Mouse (Mus musculus): ENCODE measurements at regions not wholly inside any gene's neighbourhood (a gene's known extent, or its start where the extent isn't known, plus 50 kb on each side); places are given as distances from the start of the nearest gene placed in this dataset.

DNA sequence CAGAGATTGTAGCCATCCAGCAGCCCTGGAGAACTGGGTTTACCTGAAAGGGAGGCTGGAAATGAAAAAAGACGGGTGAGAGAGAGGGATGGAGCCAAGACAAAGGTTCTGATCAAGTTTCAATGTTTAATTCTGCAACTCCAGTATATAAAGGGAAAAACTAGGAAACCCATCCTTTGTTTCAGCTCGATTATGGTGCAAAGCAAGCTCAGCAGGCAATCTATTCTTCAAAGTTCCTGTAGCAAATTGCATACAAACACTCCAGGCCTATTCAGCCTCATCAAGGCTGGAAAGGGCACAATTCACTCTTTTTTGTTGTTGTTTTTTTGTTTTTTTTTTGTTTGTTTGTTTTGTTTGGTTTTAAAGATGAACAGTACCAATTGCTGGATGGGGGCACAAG lies 5878.2 kb downstream of the 9330182O14Rik start:
- DNase-seq (ENCODE audit: low read depth, low spot score): peak; percentile 22
- Histone ChIP-seq H3K27ac (ENCODE audit: insufficient read depth, low read depth, low read length, poor library complexity, severe bottlenecking) (no peak overlapping the region), H3K4me1 (ENCODE audit: control insufficient read depth in 2 of 2, insufficient read depth in 2 of 2, low read length in 2 of 2, poor library complexity in 1 of 2) (no peaks in the 10 kb centered on the region), H3K36me3 (ENCODE audit: control insufficient read depth, insufficient read depth, low read length, poor library complexity, severe bottlenecking) (no peaks in the 10 kb centered on the region), H3K9ac (ENCODE audit: insufficient read depth, low read depth, low read length, poor library complexity, severe bottlenecking) (no peak overlapping the region), H3K9me3 (ENCODE audit: control insufficient read depth, insufficient read depth, low read depth, low read length) (no peaks in the 10 kb centered on the region), H3K4me3 (ENCODE audit: insufficient read depth in 1 of 2, low read depth in 1 of 2, low read length in 2 of 2, poor library complexity in 1 of 2, severe bottlenecking in 1 of 2) (no peak overlapping the region)
- in situ Hi-C loops (cut with MboI; ENCODE audit: low sequenced_read_pairs in 2 of 2, unreplicated experiment in 2 of 2): no loop called here
- no peak for TF ChIP-seq HCFC1 (IDR thresholded peaks at IDR 0.05; ENCODE audit: borderline replicate concordance, insufficient read depth, low read length)
- TF ChIP-seq CHD2 (IDR thresholded peaks at IDR 0.05; ENCODE audit: low read depth, low read length): no peak
- no peak for TF ChIP-seq ZC3H11A (IDR thresholded peaks at IDR 0.05; ENCODE audit: borderline replicate concordance, low read depth, low read length)

DNA sequence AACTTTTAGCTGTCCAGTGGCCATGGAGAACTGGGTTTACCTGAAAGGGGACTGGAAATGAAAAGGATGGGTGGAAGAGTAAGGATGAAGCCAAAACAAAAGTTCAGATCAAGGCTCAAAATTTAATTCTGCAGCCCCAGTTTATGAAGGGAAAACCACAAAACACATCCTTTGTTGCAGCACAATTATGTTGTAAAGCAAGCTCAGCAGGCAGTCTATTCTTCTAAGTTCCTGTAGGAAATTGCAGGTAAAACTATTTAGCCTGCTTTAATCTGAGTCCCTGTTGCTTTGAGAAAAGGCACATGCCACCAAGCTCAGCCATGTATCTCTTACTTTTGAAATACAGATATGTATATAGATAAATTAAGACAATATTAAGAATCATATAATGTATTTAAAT lies 5888.0 kb downstream of the 9330182O14Rik start:
- 0 out of 4 replicates have a peak, but pooled peaks cover 0 to 3% of the 10 kb centered on the region in 2 experiments for H3K4me1 ChIP-seq (ENCODE audit: control insufficient read depth in 2 of 2, insufficient read depth in 2 of 2, low read length in 2 of 2, poor library complexity in 1 of 2)
- no peak overlapping the region for H3K27ac ChIP-seq (ENCODE audit: insufficient read depth, low read depth, low read length, poor library complexity, severe bottlenecking)
- no peak overlapping the region for H3K9ac ChIP-seq (ENCODE audit: insufficient read depth, low read depth, low read length, poor library complexity, severe bottlenecking)
- H3K36me3 ChIP-seq (ENCODE audit: control insufficient read depth, insufficient read depth, low read length, poor library complexity, severe bottlenecking): no peaks in the 10 kb centered on the region
- TF ChIP-seq ZNF384 (IDR thresholded peaks at IDR 0.05; ENCODE audit: low read depth, low read length) (no peak), HCFC1 (IDR thresholded peaks at IDR 0.05; ENCODE audit: borderline replicate concordance, insufficient read depth, low read length) (no peak), ZC3H11A (IDR thresholded peaks at IDR 0.05; ENCODE audit: borderline replicate concordance, low read depth, low read length) (no peak), MAFK (IDR thresholded peaks at IDR 0.05; ENCODE audit: insufficient read depth, low read depth, low read length) (no peak), CHD2 (IDR thresholded peaks at IDR 0.05; ENCODE audit: low read depth, low read length) (no peak)
- DNase-seq (ENCODE audit: low read depth, low spot score): peak; percentile 11
- H3K4me3 ChIP-seq (ENCODE audit: insufficient read depth in 1 of 2, low read depth in 1 of 2, low read length in 2 of 2, poor library complexity in 1 of 2, severe bottlenecking in 1 of 2): no peak overlapping the region
- in situ Hi-C loops (cut with MboI; ENCODE audit: low sequenced_read_pairs in 2 of 2, unreplicated experiment in 2 of 2): no loop called here
- no peaks in the 10 kb centered on the region for H3K9me3 ChIP-seq (ENCODE audit: control insufficient read depth, insufficient read depth, low read depth, low read length)
